Mouse (Mus musculus): Measurements from ENCODE around the gene Trim46. TPM values are rescaled to one million over a fixed set of nuclear protein-coding genes. Genes with fewer than 3 reads are reported as not detected.

Gene Trim46
- total RNA-seq, 1 experiment: 3.1 TPM

- Histone ChIP-seq H3K4me3 (ENCODE audit: insufficient read depth in 1 of 2, low read depth in 1 of 2, low read length in 2 of 2, poor library complexity in 1 of 2, severe bottlenecking in 1 of 2) (no peak overlapping the region), H3K36me3 (ENCODE audit: control insufficient read depth, insufficient read depth, low read length, poor library complexity, severe bottlenecking) (peaks cover 3% of the 10 kb centered on the region; the same call in 1 of the 2 replicates), H3K9ac (ENCODE audit: insufficient read depth, low read depth, low read length, poor library complexity, severe bottlenecking) (no peak overlapping the region), H3K4me1 (ENCODE audit: control insufficient read depth in 2 of 2, insufficient read depth in 2 of 2, low read length in 2 of 2, poor library complexity in 1 of 2) (peaks cover 8 to 23% of the 10 kb centered on the region in 2 experiments; a peak in 3 of 4 replicates), H3K9me3 (ENCODE audit: control insufficient read depth, insufficient read depth, low read depth, low read length) (no peaks in the 10 kb centered on the region), H3K27ac (ENCODE audit: insufficient read depth, low read depth, low read length, poor library complexity, severe bottlenecking) (no peak overlapping the region)
- in situ Hi-C loops (cut with MboI; ENCODE audit: low sequenced_read_pairs in 2 of 2, unreplicated experiment in 2 of 2): no loop called here
- no peak for DNase-seq (ENCODE audit: low read depth, low spot score)
- TF ChIP-seq MAFK (IDR thresholded peaks at IDR 0.05; ENCODE audit: insufficient read depth, low read depth, low read length): no peak
- TF ChIP-seq ZC3H11A (IDR thresholded peaks at IDR 0.05; ENCODE audit: borderline replicate concordance, low read depth, low read length): no peak
- TF ChIP-seq ZNF384 (IDR thresholded peaks at IDR 0.05; ENCODE audit: low read depth, low read length): no peak
- no peak for TF ChIP-seq CHD2 (IDR thresholded peaks at IDR 0.05; ENCODE audit: low read depth, low read length)
- TF ChIP-seq HCFC1 (IDR thresholded peaks at IDR 0.05; ENCODE audit: borderline replicate concordance, insufficient read depth, low read length): no peak
These were observed 13.5 kb downstream of the Trim46 start for GRCm38 (mm10) chr3:89232614-89233013.

DNA sequence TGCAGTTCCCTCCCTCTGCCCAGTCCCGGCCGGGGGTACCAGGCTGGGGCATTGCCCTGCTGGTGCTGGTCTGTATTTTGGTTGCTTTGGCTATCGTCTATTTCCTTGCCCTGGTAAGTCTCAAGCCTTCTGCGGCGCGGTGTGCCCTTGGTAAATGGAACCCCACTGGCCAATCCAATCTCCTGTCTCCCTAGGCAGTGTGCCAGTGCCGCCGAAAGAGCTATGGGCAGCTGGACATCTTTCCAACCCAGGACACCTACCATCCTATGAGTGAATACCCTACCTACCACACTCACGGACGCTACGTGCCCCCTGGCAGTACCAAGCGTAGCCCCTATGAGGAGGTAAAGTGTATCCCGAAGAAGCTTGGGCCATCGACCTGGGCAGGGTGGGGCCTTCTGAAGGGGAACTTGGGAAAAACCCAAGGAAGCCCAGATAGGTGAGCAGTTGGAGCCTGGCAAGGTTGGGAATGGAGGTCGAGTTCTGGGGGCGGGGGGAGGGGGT is 14.3 kb downstream of the Trim46 start:
- Histone ChIP-seq H3K36me3 (ENCODE audit: control insufficient read depth, insufficient read depth, low read length, poor library complexity, severe bottlenecking) (no peaks in the 10 kb centered on the region), H3K4me1 (ENCODE audit: control insufficient read depth in 2 of 2, insufficient read depth in 2 of 2, low read length in 2 of 2, poor library complexity in 1 of 2) (peaks cover 8 to 24% of the 10 kb centered on the region in 2 experiments; a peak in 3 of 4 replicates), H3K9ac (ENCODE audit: insufficient read depth, low read depth, low read length, poor library complexity, severe bottlenecking) (no peak overlapping the region), H3K9me3 (ENCODE audit: control insufficient read depth, insufficient read depth, low read depth, low read length) (no peaks in the 10 kb centered on the region), H3K27ac (ENCODE audit: insufficient read depth, low read depth, low read length, poor library complexity, severe bottlenecking) (no peak overlapping the region), H3K4me3 (ENCODE audit: insufficient read depth in 1 of 2, low read depth in 1 of 2, low read length in 2 of 2, poor library complexity in 1 of 2, severe bottlenecking in 1 of 2) (no peak overlapping the region)
- in situ Hi-C loops (cut with MboI; ENCODE audit: low sequenced_read_pairs in 2 of 2, unreplicated experiment in 2 of 2): no loop called here
- no peak for TF ChIP-seq ZNF384 (IDR thresholded peaks at IDR 0.05; ENCODE audit: low read depth, low read length)
- TF ChIP-seq MAFK (IDR thresholded peaks at IDR 0.05; ENCODE audit: insufficient read depth, low read depth, low read length): no peak
- no peak for DNase-seq (ENCODE audit: low read depth, low spot score)

GRCm38 (mm10) chr3:89231345-89231744 is 14.8 kb downstream of the Trim46 start:
- Histone ChIP-seq H3K27ac (ENCODE audit: insufficient read depth, low read depth, low read length, poor library complexity, severe bottlenecking) (no peak overlapping the region), H3K9ac (ENCODE audit: insufficient read depth, low read depth, low read length, poor library complexity, severe bottlenecking) (no peak overlapping the region), H3K9me3 (ENCODE audit: control insufficient read depth, insufficient read depth, low read depth, low read length) (no peaks in the 10 kb centered on the region), H3K4me3 (ENCODE audit: insufficient read depth in 1 of 2, low read depth in 1 of 2, low read length in 2 of 2, poor library complexity in 1 of 2, severe bottlenecking in 1 of 2) (no peak overlapping the region), H3K4me1 (ENCODE audit: control insufficient read depth in 2 of 2, insufficient read depth in 2 of 2, low read length in 2 of 2, poor library complexity in 1 of 2) (peaks cover 8 to 24% of the 10 kb centered on the region in 2 experiments; a peak in 3 of 4 replicates), H3K36me3 (ENCODE audit: control insufficient read depth, insufficient read depth, low read length, poor library complexity, severe bottlenecking) (no peaks in the 10 kb centered on the region)
- TF ChIP-seq ZNF384 (IDR thresholded peaks at IDR 0.05; ENCODE audit: low read depth, low read length): no peak
- no peak for TF ChIP-seq CHD2 (IDR thresholded peaks at IDR 0.05; ENCODE audit: low read depth, low read length)
- no peak for TF ChIP-seq ZC3H11A (IDR thresholded peaks at IDR 0.05; ENCODE audit: borderline replicate concordance, low read depth, low read length)
- no peak for TF ChIP-seq HCFC1 (IDR thresholded peaks at IDR 0.05; ENCODE audit: borderline replicate concordance, insufficient read depth, low read length)
- TF ChIP-seq MAFK (IDR thresholded peaks at IDR 0.05; ENCODE audit: insufficient read depth, low read depth, low read length): no peak
- in situ Hi-C loops (cut with MboI; ENCODE audit: low sequenced_read_pairs in 2 of 2, unreplicated experiment in 2 of 2): no loop called here
- no peak for DNase-seq (ENCODE audit: low read depth, low spot score)

DNA sequence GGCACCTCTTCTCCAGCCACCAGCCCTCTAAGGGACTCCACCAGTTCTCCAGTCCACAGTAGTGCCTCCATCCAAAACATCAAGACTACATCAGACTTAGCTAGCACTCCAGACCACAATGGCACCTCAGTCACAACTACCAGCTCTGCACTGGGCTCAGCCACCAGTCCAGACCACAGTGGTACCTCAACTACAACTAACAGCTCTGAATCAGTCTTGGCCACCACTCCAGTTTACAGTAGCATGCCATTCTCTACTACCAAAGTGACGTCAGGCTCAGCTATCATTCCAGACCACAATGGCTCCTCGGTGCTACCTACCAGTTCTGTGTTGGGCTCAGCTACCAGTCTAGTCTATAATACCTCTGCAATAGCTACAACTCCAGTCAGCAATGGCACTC is 15.5 kb downstream of the Trim46 start:
- H3K36me3 ChIP-seq (ENCODE audit: control insufficient read depth, insufficient read depth, low read length, poor library complexity, severe bottlenecking): no peaks in the 10 kb centered on the region
- peaks cover 9 to 29% of the 10 kb centered on the region in 2 experiments; a peak in 3 of 4 replicates for H3K4me1 ChIP-seq (ENCODE audit: control insufficient read depth in 2 of 2, insufficient read depth in 2 of 2, low read length in 2 of 2, poor library complexity in 1 of 2)
- H3K27ac ChIP-seq (ENCODE audit: insufficient read depth, low read depth, low read length, poor library complexity, severe bottlenecking): no peak overlapping the region
- no peak for DNase-seq (ENCODE audit: low read depth, low spot score)
- in situ Hi-C loops (cut with MboI; ENCODE audit: low sequenced_read_pairs in 2 of 2, unreplicated experiment in 2 of 2): no loop called here
- no peak overlapping the region for H3K9ac ChIP-seq (ENCODE audit: insufficient read depth, low read depth, low read length, poor library complexity, severe bottlenecking)
- no peaks in the 10 kb centered on the region for H3K9me3 ChIP-seq (ENCODE audit: control insufficient read depth, insufficient read depth, low read depth, low read length)
- TF ChIP-seq CHD2 (IDR thresholded peaks at IDR 0.05; ENCODE audit: low read depth, low read length) (no peak), HCFC1 (IDR thresholded peaks at IDR 0.05; ENCODE audit: borderline replicate concordance, insufficient read depth, low read length) (no peak), ZC3H11A (IDR thresholded peaks at IDR 0.05; ENCODE audit: borderline replicate concordance, low read depth, low read length) (no peak), MAFK (IDR thresholded peaks at IDR 0.05; ENCODE audit: insufficient read depth, low read depth, low read length) (no peak), ZNF384 (IDR thresholded peaks at IDR 0.05; ENCODE audit: low read depth, low read length) (no peak)
- no peak overlapping the region for H3K4me3 ChIP-seq (ENCODE audit: insufficient read depth in 1 of 2, low read depth in 1 of 2, low read length in 2 of 2, poor library complexity in 1 of 2, severe bottlenecking in 1 of 2)

DNA sequence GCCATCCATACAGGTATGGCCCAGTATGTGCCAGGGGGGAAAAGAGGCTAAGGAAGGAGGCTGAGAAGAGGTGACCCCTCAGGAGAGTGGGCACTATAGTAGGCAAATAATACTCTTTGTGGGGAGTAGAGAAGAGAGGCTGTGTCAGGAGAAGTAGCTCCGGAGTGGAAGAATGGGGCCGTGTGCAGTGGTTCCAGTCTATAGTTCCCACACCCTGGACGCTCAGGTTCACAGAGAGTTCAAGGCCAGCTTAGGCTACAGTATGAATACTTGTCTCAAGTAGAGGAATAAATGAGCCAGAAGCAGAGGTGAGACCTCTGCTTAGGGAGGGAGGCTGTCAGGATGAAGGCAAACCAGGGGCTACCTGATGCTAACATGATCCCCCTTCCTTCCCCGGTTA is 16.8 kb downstream of the Trim46 start:
- DNase-seq (ENCODE audit: low read depth, low spot score): no peak
- Histone ChIP-seq H3K9me3 (ENCODE audit: control insufficient read depth, insufficient read depth, low read depth, low read length) (no peaks in the 10 kb centered on the region), H3K27ac (ENCODE audit: insufficient read depth, low read depth, low read length, poor library complexity, severe bottlenecking) (no peak overlapping the region), H3K4me1 (ENCODE audit: control insufficient read depth in 2 of 2, insufficient read depth in 2 of 2, low read length in 2 of 2, poor library complexity in 1 of 2) (peaks cover 15 to 36% of the 10 kb centered on the region in 2 experiments), H3K4me3 (ENCODE audit: insufficient read depth in 1 of 2, low read depth in 1 of 2, low read length in 2 of 2, poor library complexity in 1 of 2, severe bottlenecking in 1 of 2) (no peak overlapping the region), H3K9ac (ENCODE audit: insufficient read depth, low read depth, low read length, poor library complexity, severe bottlenecking) (no peak overlapping the region), H3K36me3 (ENCODE audit: control insufficient read depth, insufficient read depth, low read length, poor library complexity, severe bottlenecking) (0 out of 2 replicates have a peak, but pooled peaks cover under 1% of the 10 kb centered on the region)
- TF ChIP-seq CHD2 (IDR thresholded peaks at IDR 0.05; ENCODE audit: low read depth, low read length): no peak
- TF ChIP-seq ZNF384 (IDR thresholded peaks at IDR 0.05; ENCODE audit: low read depth, low read length): no peak
- no peak for TF ChIP-seq HCFC1 (IDR thresholded peaks at IDR 0.05; ENCODE audit: borderline replicate concordance, insufficient read depth, low read length)
- TF ChIP-seq ZC3H11A (IDR thresholded peaks at IDR 0.05; ENCODE audit: borderline replicate concordance, low read depth, low read length): no peak
- no peak for TF ChIP-seq MAFK (IDR thresholded peaks at IDR 0.05; ENCODE audit: insufficient read depth, low read depth, low read length)
- in situ Hi-C loops (cut with MboI; ENCODE audit: low sequenced_read_pairs in 2 of 2, unreplicated experiment in 2 of 2): no loop called here

Data from ES-E14 (cell line).